Mouse (Mus musculus) liver, embryonic 14.5 days (tissue): ENCODE measurements around the gene Vps35. TPM values are rescaled to one million over a fixed set of nuclear protein-coding genes. Genes with fewer than 3 reads are reported as not detected.

ENCODE experiments used
- ATAC-seq: fragments of 200-750 bp; cut with Nextera tagmentation; 2 replicates; pipeline ENCODE4 v1.8.0; 2017; ENCODE audit warnings: moderate number of reproducible peaks, mild to moderate bottlenecking, moderate library complexity; ENCODE audit not compliant: insufficient read depth
- DNase-seq, 3 experiments: peaks; one replicate each; pipeline ENCODE4 v3.0.0-alpha.2; 2012 to 2013; ENCODE audit warnings: low read depth in 3 of 3, low spot score in 3 of 3
- H3K27ac ChIP-seq: fragments of 300-500 bp; sonication (generic); 2 replicates; pipeline ENCODE4 v1.5.1; 2014; ENCODE audit warnings: moderate library complexity, mild to moderate bottlenecking, control low read depth, inconsistent platforms
- H3K27me3 ChIP-seq: fragments of 300-500 bp; sonication (generic); 2 replicates; pipeline ENCODE4 v1.6.1; 2014; ENCODE audit warnings: mild to moderate bottlenecking, low read length, moderate library complexity; ENCODE audit not compliant: control insufficient read depth, insufficient read depth
- H3K36me3 ChIP-seq: fragments of 300-500 bp; sonication (generic); replicated peaks from 2 replicates; pipeline ENCODE4 v1.6.1; 2014; ENCODE audit warnings: low read depth; ENCODE audit not compliant: control insufficient read depth, insufficient read depth
- H3K4me1 ChIP-seq, 2 experiments: fragments of 200-500 bp in 1 of 2; fragments of 300-500 bp in 1 of 2; sonication (generic) in 1 of 2; replicated peaks; 2 replicates each; pipeline ENCODE4 v1.6.1; 2012 to 2014; ENCODE audit warnings: antibody characterized with exemption in 1 of 2, inconsistent platforms in 1 of 2, low read length in 1 of 2; ENCODE audit not compliant: control insufficient read depth in 2 of 2, insufficient read depth in 2 of 2
- H3K4me2 ChIP-seq: fragments of 300-500 bp; sonication (generic); 2 replicates; pipeline ENCODE4 v1.6.1; 2014; ENCODE audit warnings: low read depth, mild to moderate bottlenecking, control low read depth, moderate library complexity
- H3K4me3 ChIP-seq, 2 experiments: fragments of 200-500 bp in 1 of 2; fragments of 300-500 bp in 1 of 2; sonication (generic) in 1 of 2; 2 replicates each; pipeline ENCODE4 v1.5.1; 2012 to 2014; ENCODE audit warnings: low read depth in 2 of 2, low read length in 2 of 2, mild to moderate bottlenecking in 2 of 2, control low read depth in 1 of 2, inconsistent platforms in 1 of 2, moderate library complexity in 1 of 2; ENCODE audit not compliant: insufficient read depth in 1 of 2
- H3K9ac ChIP-seq: fragments of 300-500 bp; sonication (generic); replicated peaks from 2 replicates; pipeline ENCODE4 v1.6.1; 2014; ENCODE audit warnings: mild to moderate bottlenecking, control low read depth, moderate library complexity
- H3K9me3 ChIP-seq: fragments of 300-500 bp; sonication (generic); 2 replicates; pipeline ENCODE4 v1.6.1; 2016; ENCODE audit warnings: low read length, mixed read lengths; ENCODE audit not compliant: control insufficient read depth
- CTCF ChIP-seq: IDR thresholded peaks from 2 replicates; pipeline ENCODE4 v1.5.1; 2016; ENCODE audit warnings: antibody characterized with exemption, low read depth, control low read depth
- EP300 ChIP-seq: IDR thresholded peaks from 2 replicates; pipeline ENCODE4 v1.6.1; 2016; ENCODE audit warnings: antibody characterized with exemption, low read depth
- WGBS: fragments of 180-500 bp; shearing (Covaris S2); extraction: QIAGEN DNeasy Blood & Tissue Kit; methylation state at CpG from one replicate; pipeline ENCODE4 v1.1.7; 2014; ENCODE audit not compliant: insufficient replicate concordance; 5-methylcytosine and 5-hydroxymethylcytosine counted together
- polyA plus RNA-seq, 2 experiments: library from polyadenylated mRNA; depleted of rRNA in 1 of 2; stranded (reverse) in 1 of 2; unstranded in 1 of 2; fragments of >200 nt; fragmentation: Nextera tagmentation in 1 of 2; extraction: Ambion mirVana in 1 of 2; gene quantifications; 2 replicates each; pipeline versions ENCODE4 v1.2.1 to v1.2.3; 2012 to 2014

Gene Vps35
- 24.6 and 35.6 TPM in 2 replicates for polyA plus RNA-seq (2012; rRNA removed)
- polyA plus RNA-seq (2014; fragmentation: Nextera tagmentation; extraction: Ambion mirVana), result 89.9 and 97.5 TPM in 2 replicates

DNA sequence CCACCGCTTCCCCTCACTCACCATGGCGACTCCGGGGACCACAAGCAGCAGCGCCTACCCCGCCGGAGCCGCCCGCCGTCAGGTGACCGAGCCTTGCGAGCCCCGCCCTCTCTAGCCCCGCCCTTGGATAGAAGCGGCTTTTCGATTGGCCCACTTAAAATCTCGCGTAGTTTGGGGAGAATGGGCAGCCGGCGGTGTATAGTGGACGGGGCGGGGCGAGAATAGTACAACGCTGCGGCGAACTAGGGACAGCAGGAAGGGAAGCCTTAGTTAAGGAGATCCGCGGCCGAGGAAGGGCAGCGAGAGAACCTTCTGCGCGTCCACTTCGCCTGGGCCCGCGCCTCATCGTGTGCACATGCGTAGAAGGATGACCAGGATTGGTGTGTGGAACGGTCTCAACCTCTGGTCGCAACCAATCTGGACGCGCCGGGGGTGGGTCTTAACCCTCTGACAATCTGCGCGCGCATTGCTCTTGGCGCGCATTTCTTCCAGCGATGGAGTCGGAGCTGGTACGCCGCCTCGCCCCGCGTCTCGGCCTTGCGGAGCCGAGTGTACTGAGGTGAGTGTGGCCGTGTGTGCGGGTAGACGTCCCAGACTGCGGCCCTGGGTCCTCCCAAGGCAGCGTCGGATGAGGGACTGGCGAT is at the start of gene Vps35, which contains the start of gene Orc6:
Gene Vps35 (minus strand): TSS at position 369 of the 644 bp plus-strand sequence.
Gene Orc6 (plus strand): TSS at position 199 of the 644 bp plus-strand sequence.
- Histone ChIP-seq H3K4me2 (peak within 1 kb of the TSS; percentile 94), H3K9me3 (no peaks in the 10 kb centered on the region), H3K4me1 (peaks cover 9 to 25% of the 10 kb centered on the region in 2 experiments), H3K27me3 (no peaks in the 10 kb centered on the region), H3K36me3 (peaks cover 31% of the 10 kb centered on the region), H3K9ac (peak within 1 kb of the TSS; percentile 79), H3K4me3 (peak within 1 kb of the TSS; percentile 87 to 93), H3K27ac (peak within 1 kb of the TSS; percentile 85)
- DNase-seq (peak; percentile 95 to 97 (median 96)), ATAC-seq (peak; percentile 98)
- under 1% methylated on average over 63 of the region's 63 CpGs for whole genome bisulfite sequencing
- no peak for TF ChIP-seq CTCF
- TF ChIP-seq EP300, result peak; percentile 13; the same call in 1 of the 2 replicates

DNA sequence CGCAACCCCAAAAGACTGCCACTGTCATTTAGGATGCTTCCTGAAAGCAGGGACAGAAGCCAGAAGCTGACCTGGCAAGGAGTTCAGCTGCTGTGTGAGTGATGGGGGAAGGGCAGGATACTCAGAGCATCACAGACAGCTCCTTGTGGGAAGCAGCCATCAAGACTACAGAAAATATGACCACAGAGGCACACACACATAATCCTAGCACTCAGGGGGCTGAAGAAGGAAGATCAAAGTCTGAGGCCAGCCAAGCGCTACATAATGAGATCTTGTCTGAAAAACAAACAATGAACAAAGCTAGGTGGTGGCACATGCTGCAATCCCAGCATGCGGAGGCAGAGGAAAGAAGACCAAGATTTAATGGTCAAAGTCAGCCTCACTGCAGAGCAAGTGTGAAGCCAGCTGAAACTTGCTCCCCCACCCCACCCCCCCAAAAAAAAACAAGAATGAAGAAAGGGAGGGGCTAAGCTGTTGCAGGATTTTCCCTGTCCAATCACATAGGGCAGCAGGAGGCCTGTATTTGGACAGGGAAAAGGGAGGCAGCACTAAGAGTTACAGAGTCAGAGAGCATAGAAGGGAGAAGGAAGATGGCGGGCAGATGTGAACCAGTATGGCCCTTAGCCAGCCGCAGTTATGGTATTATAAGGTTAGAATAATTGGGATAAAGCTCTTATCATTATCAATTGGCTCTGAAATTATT is 40.4 kb upstream of the Vps35 start:
- ATAC-seq (no peak), DNase-seq (no peak)
- WGBS, result 85% methylated on average over 5 of the region's 5 CpGs
- Histone ChIP-seq H3K9me3 (no peaks in the 10 kb centered on the region), H3K4me1 (peaks cover 7 to 14% of the 10 kb centered on the region in 2 experiments), H3K4me3 (no peak overlapping the region), H3K4me2 (no peak overlapping the region), H3K9ac (no peak overlapping the region), H3K27ac (no peak overlapping the region), H3K27me3 (no peaks in the 10 kb centered on the region), H3K36me3 (peaks cover 20% of the 10 kb centered on the region)
- TF ChIP-seq CTCF (no peak), EP300 (no peak)

DNA sequence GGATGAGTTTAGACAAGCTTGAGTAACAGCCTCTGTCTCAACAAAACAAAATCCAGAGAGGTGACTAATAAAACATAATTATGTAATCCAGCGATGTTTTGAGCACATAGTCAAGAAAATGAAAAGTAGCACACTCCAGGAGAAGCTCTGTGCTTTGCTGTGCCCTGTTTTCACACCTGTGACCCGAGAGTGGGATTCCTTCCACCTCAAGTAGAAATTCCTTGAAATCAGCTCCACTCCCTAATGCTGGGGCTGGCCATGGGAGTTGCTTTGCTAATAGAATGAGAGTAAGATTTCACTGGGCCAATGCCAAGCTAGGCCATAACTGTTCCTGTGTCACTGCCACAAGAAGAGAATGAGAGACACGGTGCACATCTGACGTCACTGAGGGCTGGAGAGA is 38.1 kb upstream of the Vps35 start:
- 75% methylated on average over 4 of the region's 4 CpGs for WGBS
- Histone ChIP-seq H3K27ac (no peak overlapping the region), H3K36me3 (peaks cover 23% of the 10 kb centered on the region), H3K27me3 (no peaks in the 10 kb centered on the region), H3K4me3 (no peak overlapping the region), H3K9me3 (no peaks in the 10 kb centered on the region), H3K4me2 (no peak overlapping the region), H3K4me1 (peaks cover 9 to 17% of the 10 kb centered on the region in 2 experiments), H3K9ac (no peak overlapping the region)
- ATAC-seq, result no peak
- DNase-seq, result no peak
- TF ChIP-seq CTCF (no peak), EP300 (no peak)

DNA sequence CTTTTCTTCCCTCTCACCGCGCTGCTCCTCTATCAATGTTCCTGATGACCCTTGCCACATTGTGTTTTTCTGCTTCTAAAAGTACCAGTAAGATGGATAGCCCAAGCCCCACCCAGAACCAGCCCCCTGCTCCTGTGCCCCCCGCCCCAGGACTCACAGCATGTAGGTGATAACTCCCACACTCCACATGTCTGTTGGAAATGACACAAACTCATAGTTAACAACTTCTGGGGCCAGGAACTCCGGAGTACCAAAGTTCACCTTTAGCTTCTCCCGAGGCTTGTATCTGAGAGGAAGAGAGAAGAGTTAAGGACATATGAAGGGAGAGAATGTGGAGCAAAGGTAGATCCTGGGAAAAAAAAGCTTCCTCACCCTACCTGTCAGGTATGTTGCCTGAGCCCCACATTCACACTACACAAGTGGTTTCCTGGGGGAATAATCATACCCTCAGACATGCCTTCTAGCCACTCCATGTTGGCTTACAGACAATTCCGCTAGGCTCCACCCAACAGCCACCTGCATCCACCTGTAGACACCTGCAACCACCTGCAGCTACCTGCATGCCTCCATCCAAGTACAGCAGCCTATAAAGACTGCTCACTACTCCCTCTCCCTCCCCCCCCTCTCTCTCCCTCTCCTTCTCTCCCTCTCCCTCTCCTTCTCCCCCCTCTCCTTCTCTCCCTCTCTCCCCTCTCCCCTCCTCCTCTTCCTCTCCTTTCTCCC is 36.8 kb upstream of the Vps35 start:
- peak in 2 of 3 experiments; percentile 28 to 30 for DNase-seq
- H3K4me1 ChIP-seq, result peaks cover 9 to 17% of the 10 kb centered on the region in 2 experiments
- no peaks in the 10 kb centered on the region for H3K9me3 ChIP-seq
- H3K4me2 ChIP-seq, result no peak overlapping the region
- H3K27me3 ChIP-seq, result no peaks in the 10 kb centered on the region
- no peak for ATAC-seq
- H3K27ac ChIP-seq, result no peak overlapping the region
- WGBS, result 74% methylated on average over 6 of the region's 6 CpGs
- peaks cover 17% of the 10 kb centered on the region for H3K36me3 ChIP-seq
- TF ChIP-seq CTCF (no peak), EP300 (no peak)
- H3K4me3 ChIP-seq, result no peak overlapping the region
- H3K9ac ChIP-seq, result no peak overlapping the region
